Mouse (Mus musculus) central nervous system, embryonic 14 days (tissue): ENCODE measurements around the gene Tm2d3. TPM values are rescaled to one million over a fixed set of nuclear protein-coding genes. Genes with fewer than 3 reads are reported as not detected.

Source experiments
- polyA plus RNA-seq: library from polyadenylated mRNA; depleted of rRNA; stranded (reverse); fragments of >200 nt; gene quantifications from 2 replicates; pipeline ENCODE4 v1.2.3, GENCODE M21; 2012; rRNA removed

Tm2d3 gene
- polyA plus RNA-seq, result 110 and 112 TPM in 2 replicates

GRCm38 (mm10) chr7:65690869-65691268, at the start of gene Tm2d3:
TSS of gene Tm2d3 (plus strand) at chr7:65691169.

GRCm38 (mm10) chr7:65644643-65645351, 46.2 kb upstream of the Tm2d3 start, which contains the start of gene Tarsl2:
TSS of gene Tarsl2 (plus strand) at chr7:65644898.

Other genes with a start within 250 kb of the Tm2d3 start
- 35.3 and 38.0 TPM in 2 replicates for gene Tjp1, start 163.4 kb upstream of the Tm2d3 start, polyA plus RNA-seq
- gene Tarsl2, start 46.3 kb upstream of the Tm2d3 start, polyA plus RNA-seq, result 12.3 and 12.8 TPM in 2 replicates
- gene Pcsk6, start 170.6 kb downstream of the Tm2d3 start, polyA plus RNA-seq, result 4.7 and 8.0 TPM in 2 replicates